Mouse (Mus musculus) liver, embryonic 14.5 days (tissue): ENCODE results near the gene Slc36a2. TPM values are rescaled to one million over a fixed set of nuclear protein-coding genes. Genes with fewer than 3 reads are reported as not detected.

Experiments
- ATAC-seq: fragments of 200-750 bp; cut with Nextera tagmentation; 2 replicates; pipeline ENCODE4 v1.8.0; 2017; ENCODE audit warnings: moderate number of reproducible peaks, mild to moderate bottlenecking, moderate library complexity; ENCODE audit not compliant: insufficient read depth
- DNase-seq, 3 experiments: peaks; one replicate each; pipeline ENCODE4 v3.0.0-alpha.2; 2012 to 2013; ENCODE audit warnings: low read depth in 3 of 3, low spot score in 3 of 3
- H3K27ac ChIP-seq: fragments of 300-500 bp; sonication (generic); 2 replicates; pipeline ENCODE4 v1.5.1; 2014; ENCODE audit warnings: moderate library complexity, mild to moderate bottlenecking, control low read depth, inconsistent platforms
- H3K27me3 ChIP-seq: fragments of 300-500 bp; sonication (generic); 2 replicates; pipeline ENCODE4 v1.6.1; 2014; ENCODE audit warnings: mild to moderate bottlenecking, low read length, moderate library complexity; ENCODE audit not compliant: control insufficient read depth, insufficient read depth
- H3K36me3 ChIP-seq: fragments of 300-500 bp; sonication (generic); replicated peaks from 2 replicates; pipeline ENCODE4 v1.6.1; 2014; ENCODE audit warnings: low read depth; ENCODE audit not compliant: control insufficient read depth, insufficient read depth
- H3K4me1 ChIP-seq, 2 experiments: fragments of 200-500 bp in 1 of 2; fragments of 300-500 bp in 1 of 2; sonication (generic) in 1 of 2; replicated peaks; 2 replicates each; pipeline ENCODE4 v1.6.1; 2012 to 2014; ENCODE audit warnings: antibody characterized with exemption in 1 of 2, inconsistent platforms in 1 of 2, low read length in 1 of 2; ENCODE audit not compliant: control insufficient read depth in 2 of 2, insufficient read depth in 2 of 2
- H3K4me2 ChIP-seq: fragments of 300-500 bp; sonication (generic); 2 replicates; pipeline ENCODE4 v1.6.1; 2014; ENCODE audit warnings: low read depth, mild to moderate bottlenecking, control low read depth, moderate library complexity
- H3K4me3 ChIP-seq, 2 experiments: fragments of 200-500 bp in 1 of 2; fragments of 300-500 bp in 1 of 2; sonication (generic) in 1 of 2; 2 replicates each; pipeline ENCODE4 v1.5.1; 2012 to 2014; ENCODE audit warnings: low read depth in 2 of 2, low read length in 2 of 2, mild to moderate bottlenecking in 2 of 2, control low read depth in 1 of 2, inconsistent platforms in 1 of 2, moderate library complexity in 1 of 2; ENCODE audit not compliant: insufficient read depth in 1 of 2
- H3K9ac ChIP-seq: fragments of 300-500 bp; sonication (generic); replicated peaks from 2 replicates; pipeline ENCODE4 v1.6.1; 2014; ENCODE audit warnings: mild to moderate bottlenecking, control low read depth, moderate library complexity
- H3K9me3 ChIP-seq: fragments of 300-500 bp; sonication (generic); 2 replicates; pipeline ENCODE4 v1.6.1; 2016; ENCODE audit warnings: low read length, mixed read lengths; ENCODE audit not compliant: control insufficient read depth
- CTCF ChIP-seq: IDR thresholded peaks from 2 replicates; pipeline ENCODE4 v1.5.1; 2016; ENCODE audit warnings: antibody characterized with exemption, low read depth, control low read depth
- EP300 ChIP-seq: IDR thresholded peaks from 2 replicates; pipeline ENCODE4 v1.6.1; 2016; ENCODE audit warnings: antibody characterized with exemption, low read depth
- WGBS: fragments of 180-500 bp; shearing (Covaris S2); extraction: QIAGEN DNeasy Blood & Tissue Kit; methylation state at CpG from one replicate; pipeline ENCODE4 v1.1.7; 2014; ENCODE audit not compliant: insufficient replicate concordance; 5-methylcytosine and 5-hydroxymethylcytosine counted together
- polyA plus RNA-seq, 2 experiments: library from polyadenylated mRNA; depleted of rRNA in 1 of 2; stranded (reverse) in 1 of 2; unstranded in 1 of 2; fragments of >200 nt; fragmentation: Nextera tagmentation in 1 of 2; extraction: Ambion mirVana in 1 of 2; gene quantifications; 2 replicates each; pipeline versions ENCODE4 v1.2.1 to v1.2.3; 2012 to 2014

Slc36a2 gene
- polyA plus RNA-seq, 2 experiments, result 13.8 to 14.1 TPM

GRCm38 (mm10) chr11:55151608-55152007 is 33.3 kb downstream of the Slc36a2 start, which contains the start of gene Slc36a3:
TSS of gene Slc36a3 (minus strand) at chr11:55151708.
- Histone ChIP-seq H3K9me3 (no peaks in the 10 kb centered on the region), H3K27ac (no peak within 1 kb of the TSS), H3K36me3 (no peaks in the 10 kb centered on the region), H3K4me3 (no peak within 1 kb of the TSS), H3K27me3 (no peaks in the 10 kb centered on the region), H3K4me1 (no peaks in the 10 kb centered on the region; a peak in 2 of 4 replicates), H3K4me2 (no peak within 1 kb of the TSS), H3K9ac (no peak within 1 kb of the TSS)
- TF ChIP-seq EP300 (no peak), CTCF (no peak)
- 61% methylated on average over 3 of the region's 3 CpGs for WGBS
- no peak for DNase-seq
- ATAC-seq, result no peak

- Histone ChIP-seq H3K36me3 (no peaks in the 10 kb centered on the region), H3K9me3 (no peaks in the 10 kb centered on the region), H3K4me2 (no peak overlapping the region), H3K4me1 (no peaks in the 10 kb centered on the region; a peak in 1 of 4 replicates), H3K9ac (no peak overlapping the region), H3K27ac (no peak overlapping the region), H3K4me3 (no peak overlapping the region), H3K27me3 (no peaks in the 10 kb centered on the region)
- DNase-seq, result no peak
- WGBS, result 40% methylated on average over 4 of the region's 4 CpGs
- ATAC-seq, result no peak
- no peak for TF ChIP-seq CTCF
- no peak for TF ChIP-seq EP300
These were observed 36.4 kb downstream of the Slc36a2 start for GRCm38 (mm10) chr11:55148461-55148860.

- Histone ChIP-seq H3K27me3 (no peaks in the 10 kb centered on the region), H3K4me3 (no peak overlapping the region), H3K27ac (no peak overlapping the region), H3K4me1 (no peaks in the 10 kb centered on the region; a peak in 1 of 4 replicates), H3K9me3 (no peaks in the 10 kb centered on the region), H3K4me2 (no peak overlapping the region), H3K36me3 (no peaks in the 10 kb centered on the region), H3K9ac (no peak overlapping the region)
- no peak for ATAC-seq
- TF ChIP-seq EP300 (no peak), CTCF (no peak)
- no peak for DNase-seq
- 25% methylated on average over 6 of the region's 6 CpGs for WGBS
These were observed 37.5 kb downstream of the Slc36a2 start for GRCm38 (mm10) chr11:55147423-55147822.

- DNase-seq (no peak), ATAC-seq (no peak)
- WGBS, result 78% methylated on average over 1 of the region's 1 CpGs
- H3K4me3 ChIP-seq, result no peak overlapping the region
- TF ChIP-seq CTCF, result no peak
- H3K4me1 ChIP-seq, result no peaks in the 10 kb centered on the region; a peak in 1 of 4 replicates
- no peak overlapping the region for H3K4me2 ChIP-seq
- no peak overlapping the region for H3K9ac ChIP-seq
- no peaks in the 10 kb centered on the region for H3K9me3 ChIP-seq
- no peaks in the 10 kb centered on the region for H3K36me3 ChIP-seq
- no peak overlapping the region for H3K27ac ChIP-seq
- no peaks in the 10 kb centered on the region for H3K27me3 ChIP-seq
These were observed 38.0 kb downstream of the Slc36a2 start for GRCm38 (mm10) chr11:55146855-55147254.

- no peaks in the 10 kb centered on the region for H3K27me3 ChIP-seq
- no peak overlapping the region for H3K27ac ChIP-seq
- no peaks in the 10 kb centered on the region for H3K9me3 ChIP-seq
- H3K36me3 ChIP-seq, result no peaks in the 10 kb centered on the region
- ATAC-seq, result no peak
- DNase-seq, result no peak
- no peak overlapping the region for H3K4me2 ChIP-seq
- WGBS, result 65% methylated on average over 5 of the region's 5 CpGs
- no peak overlapping the region for H3K4me3 ChIP-seq
- no peak overlapping the region for H3K9ac ChIP-seq
- no peak for TF ChIP-seq EP300
- TF ChIP-seq CTCF, result no peak
- H3K4me1 ChIP-seq, result no peaks in the 10 kb centered on the region; a peak in 1 of 4 replicates
These were observed 40.9 kb downstream of the Slc36a2 start for GRCm38 (mm10) chr11:55144011-55144410.
